Mouse (Mus musculus) lung, postnatal 10 days (tissue): Measurements from ENCODE around the gene Scn3a.
"Not testable (repeated sequence)": the region's sequence is repeated elsewhere in the genome, so short reads cannot be mapped to it uniquely, and the experiment has no call there.

Experiments used
- DNase-seq: peaks from one replicate; pipeline ENCODE4 v3.0.0; 2021

Scn3a gene

DNA sequence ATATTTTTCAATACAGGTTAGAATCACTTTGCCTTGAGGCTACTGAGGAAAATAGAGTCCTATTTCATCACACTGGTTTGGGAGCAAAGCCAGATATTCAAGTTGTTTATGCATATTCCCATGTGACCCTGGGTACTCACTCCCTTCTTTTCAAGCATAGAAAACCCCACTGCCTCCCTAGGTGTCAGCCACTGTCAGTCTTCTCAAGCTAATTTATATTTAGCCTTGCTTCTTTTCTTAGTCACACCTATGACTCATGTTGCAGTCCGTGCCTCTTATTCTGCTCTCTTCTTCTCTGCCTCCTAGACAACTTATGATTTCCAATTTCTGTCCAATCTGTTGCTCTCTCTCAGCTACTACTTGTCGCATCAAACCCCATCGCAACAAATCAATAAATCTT is 84.0 kb downstream of the Scn3a start:
- DNase-seq, result no peak

DNA sequence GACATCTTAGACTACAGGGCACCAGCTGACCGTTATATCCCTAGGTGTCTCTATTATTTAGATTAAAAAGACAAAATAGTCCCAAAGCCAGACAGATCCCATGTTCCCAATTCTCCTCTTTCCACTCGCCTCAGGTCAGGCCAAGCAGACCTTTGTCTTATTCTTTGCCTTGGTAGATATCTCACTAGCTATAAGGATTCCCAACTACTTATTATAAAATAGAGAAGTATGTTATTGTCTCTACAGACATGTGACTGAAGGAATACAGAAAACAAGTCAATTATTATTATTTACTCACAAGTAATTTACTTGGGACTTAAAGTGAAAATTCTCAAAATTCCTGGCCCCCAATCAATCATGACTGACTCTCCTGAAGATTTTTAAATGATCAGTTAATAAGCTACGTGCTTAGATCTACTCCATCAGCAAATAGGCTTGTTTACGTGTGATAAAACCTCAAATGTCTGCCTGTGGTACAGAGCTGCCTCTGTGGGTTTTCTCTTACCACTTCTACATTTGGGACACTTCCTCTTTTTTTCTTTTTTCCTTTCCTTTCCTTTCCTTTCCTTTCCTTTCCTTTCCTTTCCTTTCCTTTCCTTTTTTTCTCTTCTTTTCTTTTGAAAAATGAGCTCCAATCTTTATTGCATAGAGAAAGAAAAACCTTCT is 86.3 kb downstream of the Scn3a start:
- no peak for DNase-seq

DNA sequence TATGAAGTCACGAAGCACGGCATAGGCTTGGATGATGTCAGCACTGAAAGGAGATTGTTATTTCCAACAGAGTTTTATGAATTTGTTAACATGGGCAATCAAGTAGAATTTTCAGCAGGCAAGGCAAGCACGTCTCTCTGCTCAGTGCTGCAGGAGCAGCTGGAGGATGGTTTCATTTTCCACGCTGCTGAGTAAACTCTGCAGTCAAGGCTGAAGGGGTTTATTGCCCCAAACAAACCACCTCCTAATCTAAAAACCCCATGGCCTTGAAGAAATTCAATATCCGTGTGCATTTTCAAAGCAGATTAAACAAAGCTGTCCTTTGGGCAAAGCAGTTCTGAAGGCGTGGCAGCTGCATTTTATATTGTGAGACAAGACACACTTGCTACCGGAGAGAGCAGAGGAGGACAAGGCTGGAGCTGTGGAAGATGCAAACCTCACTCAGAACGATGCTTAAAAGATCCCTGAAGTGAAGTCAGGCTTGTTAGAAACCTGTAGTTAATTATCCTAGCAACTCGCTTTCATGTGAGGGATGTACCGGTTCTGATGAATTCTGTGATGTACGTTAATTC is 96.0 kb downstream of the Scn3a start:
- DNase-seq, result no peak

DNA sequence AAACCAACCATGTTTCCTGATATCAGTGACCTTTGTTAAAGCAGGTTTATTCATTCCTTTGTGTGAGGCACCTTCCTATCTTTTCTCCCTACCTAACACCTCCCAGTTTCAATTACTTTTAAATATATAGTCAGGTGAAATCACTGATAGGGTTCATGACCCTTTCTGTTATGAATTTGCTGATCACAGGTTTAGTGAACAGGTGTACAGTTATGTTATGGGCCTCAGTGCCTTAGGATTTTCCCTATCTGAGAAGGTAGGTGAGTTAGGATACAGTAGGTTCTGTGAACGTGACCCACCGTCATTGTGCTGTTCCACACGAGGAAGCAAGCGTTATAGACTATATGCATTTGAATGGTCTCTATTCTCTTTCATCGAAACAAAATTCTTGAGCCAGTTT is 101.7 kb downstream of the Scn3a start:
- no peak for DNase-seq

DNA sequence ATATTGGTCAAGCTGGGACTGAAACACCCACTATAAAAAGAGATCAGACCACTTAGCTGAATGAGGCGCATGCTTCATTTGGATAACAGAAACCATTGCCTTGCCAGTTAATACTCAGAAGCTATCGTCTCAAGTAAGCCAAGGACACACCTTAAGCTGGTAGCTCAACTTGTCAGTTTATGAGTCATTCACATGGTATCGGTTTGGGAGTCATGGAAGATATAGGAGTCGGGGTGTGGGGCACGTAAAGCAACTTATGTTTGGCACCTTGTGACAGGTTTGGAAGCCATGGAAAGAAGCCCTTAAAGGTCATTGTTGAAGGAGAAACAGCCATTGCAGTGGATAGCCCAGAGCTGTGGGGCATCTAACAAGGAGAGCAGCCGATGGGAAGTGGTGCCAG is 113.7 kb downstream of the Scn3a start:
- DNase-seq, result no peak

DNA sequence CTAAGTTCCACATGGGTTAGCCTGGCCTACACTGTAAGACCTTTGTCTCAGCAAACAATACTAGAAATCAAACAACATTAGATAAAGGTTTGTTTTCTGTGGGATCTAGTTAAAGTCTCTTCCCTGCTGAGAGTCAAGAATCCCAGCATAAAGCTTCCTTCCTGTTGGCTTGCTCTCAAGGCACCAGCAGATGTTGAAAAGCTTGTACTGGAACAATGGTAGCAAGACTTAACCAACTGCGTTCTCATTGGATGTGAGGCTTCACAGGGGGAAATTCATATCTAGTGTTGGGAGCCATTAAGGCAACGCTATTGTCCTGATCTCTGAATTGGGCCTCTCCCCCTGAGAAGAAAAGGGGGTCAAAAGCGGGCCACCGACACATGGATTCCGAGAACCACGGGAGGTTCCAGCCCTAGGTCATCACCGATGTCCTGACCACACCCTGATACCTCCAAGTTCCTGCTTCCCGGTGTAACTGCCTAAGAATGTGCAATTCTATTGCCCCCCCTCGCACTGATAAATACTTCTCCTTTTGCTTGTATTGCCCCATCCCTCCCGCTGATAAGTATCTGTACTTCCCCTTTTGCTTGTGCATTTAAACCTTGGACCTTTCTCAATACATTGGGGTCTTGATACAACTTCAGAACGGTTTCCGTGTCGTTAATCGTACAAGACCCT is 115.9 kb downstream of the Scn3a start:
- not testable (repeated sequence) for DNase-seq

DNA sequence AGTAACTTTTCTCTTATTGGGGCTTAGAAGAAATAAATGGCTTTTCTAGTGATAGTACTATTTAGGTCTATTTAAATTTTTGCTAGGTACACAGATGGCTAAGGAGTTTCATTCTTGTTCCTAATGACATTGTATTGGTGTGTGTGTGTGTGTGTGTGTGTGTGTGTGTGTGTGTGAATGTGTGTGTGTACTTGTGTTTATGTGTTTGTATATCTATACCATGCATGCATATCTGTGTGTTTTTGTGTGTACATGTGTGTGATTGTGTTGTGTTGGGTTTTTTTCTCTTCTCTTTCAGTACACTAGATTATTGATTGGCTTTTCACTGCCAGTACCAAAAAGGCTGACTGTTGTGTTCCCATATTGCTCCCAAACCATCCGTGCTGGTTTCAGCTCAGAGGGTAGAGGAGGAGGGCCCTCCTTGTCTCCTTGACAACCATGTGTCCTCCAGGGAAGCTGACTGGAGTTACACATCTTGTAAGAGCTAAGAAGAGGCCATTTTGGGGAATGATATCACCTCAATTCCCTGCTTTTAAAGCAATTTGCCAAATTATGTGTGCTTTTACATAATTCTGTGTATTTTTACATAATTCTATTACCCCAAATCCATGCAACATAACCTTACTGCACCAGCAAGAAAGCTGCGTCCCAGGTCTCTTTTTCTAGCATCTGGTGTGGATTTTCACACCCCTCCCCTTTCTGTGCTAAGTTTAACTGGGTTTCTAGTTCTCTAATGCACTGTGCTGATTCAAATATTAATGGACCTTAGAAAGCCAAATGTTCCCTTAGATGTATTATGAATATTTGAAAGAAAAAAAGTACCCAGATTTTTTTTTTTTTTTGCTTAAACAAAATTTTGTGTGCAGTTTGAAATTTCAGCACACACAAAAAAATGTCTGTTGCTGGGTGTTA is 116.7 kb downstream of the Scn3a start:
- DNase-seq, result no peak

DNA sequence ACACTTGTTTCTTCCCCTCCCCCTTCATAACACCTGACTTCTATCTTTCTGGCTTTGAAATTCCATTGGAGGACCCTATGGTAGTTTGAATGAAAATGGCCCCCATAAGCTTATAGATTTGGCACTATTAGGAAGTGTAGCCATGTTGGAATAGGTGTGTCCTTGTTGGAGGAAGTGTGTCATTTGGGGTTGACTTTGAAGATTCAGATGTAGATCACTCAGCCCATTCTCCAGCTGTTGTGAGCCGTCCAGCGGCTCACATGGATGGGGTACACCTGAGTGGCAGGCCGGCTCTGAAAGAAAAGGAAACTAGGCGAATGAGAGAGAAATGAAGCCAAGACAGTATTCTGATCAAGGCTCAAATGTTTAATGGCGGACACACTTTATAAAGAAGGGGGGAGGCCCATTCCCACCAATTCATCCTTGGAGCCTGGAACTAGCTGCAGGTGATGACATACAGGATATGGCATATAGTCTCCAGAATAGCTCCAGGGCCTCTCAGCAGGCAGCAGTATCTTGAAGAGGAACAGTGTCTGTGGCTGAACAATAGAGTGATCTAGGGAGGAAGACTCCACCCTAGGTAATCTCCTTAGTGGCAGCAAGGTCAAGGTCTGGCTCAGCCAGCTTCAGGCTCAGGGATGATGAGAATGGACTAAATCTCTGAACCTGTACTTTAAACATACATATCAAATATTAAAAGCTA is 118.2 kb downstream of the Scn3a start:
- no peak for DNase-seq

DNA sequence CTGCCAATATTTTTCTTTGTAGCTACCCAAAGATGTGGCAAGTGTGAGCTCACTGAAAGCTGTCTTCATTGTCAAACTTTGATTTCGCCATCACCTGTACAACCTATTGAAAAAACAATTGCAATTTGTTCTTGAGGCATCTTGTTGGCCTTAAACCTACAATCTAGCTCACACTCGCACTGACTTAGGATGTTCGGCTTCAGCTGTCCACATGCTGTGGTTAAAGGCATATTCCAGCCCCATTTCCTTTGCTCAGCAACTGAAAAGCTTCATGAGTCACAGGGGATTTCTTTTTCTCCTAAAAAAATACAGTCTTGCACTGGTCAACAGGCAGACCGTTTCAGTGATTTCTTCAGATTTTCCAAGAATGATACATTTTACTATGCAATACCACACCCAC is 124.3 kb downstream of the Scn3a start:
- no peak for DNase-seq

DNA sequence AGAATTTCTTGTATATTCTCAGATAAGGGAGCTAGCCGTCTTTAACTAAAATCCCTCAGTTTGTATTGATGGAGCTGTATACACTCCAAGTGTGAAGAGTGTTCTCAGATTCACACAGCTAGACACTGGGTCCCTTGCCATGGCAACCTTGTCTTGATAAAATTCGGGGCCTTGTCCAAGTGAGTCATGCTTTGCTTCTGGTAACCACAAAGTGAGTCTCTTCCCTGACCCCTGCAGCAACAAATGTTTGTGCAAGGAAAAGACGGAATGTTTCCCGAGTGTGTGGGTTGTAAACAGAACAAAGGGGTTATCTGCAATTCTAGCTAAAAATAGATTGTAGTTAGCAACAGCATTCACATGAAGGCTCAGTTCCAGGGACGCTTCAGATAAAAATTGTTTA is 125.9 kb downstream of the Scn3a start:
- DNase-seq, result peak; percentile 6

DNA sequence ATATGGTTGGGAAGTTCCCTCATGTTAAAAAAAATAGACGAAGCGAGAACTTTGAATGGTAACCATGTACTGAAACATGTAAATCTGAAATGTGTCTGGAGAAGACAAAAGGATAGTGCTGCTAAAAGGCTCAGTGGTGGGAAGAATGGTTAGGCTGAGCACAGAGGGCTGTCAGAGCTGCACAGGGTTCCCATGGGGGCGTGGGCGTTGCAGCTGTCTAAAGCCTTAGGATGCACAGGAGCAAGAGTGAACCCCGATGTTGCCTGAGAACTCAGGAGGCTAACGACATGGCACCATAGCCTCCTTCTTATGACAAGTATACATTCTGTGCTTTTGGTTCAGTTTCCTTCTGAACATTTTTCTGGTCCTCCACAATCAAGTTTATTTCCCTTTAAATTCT is 126.3 kb downstream of the Scn3a start:
- DNase-seq, result no peak

DNA sequence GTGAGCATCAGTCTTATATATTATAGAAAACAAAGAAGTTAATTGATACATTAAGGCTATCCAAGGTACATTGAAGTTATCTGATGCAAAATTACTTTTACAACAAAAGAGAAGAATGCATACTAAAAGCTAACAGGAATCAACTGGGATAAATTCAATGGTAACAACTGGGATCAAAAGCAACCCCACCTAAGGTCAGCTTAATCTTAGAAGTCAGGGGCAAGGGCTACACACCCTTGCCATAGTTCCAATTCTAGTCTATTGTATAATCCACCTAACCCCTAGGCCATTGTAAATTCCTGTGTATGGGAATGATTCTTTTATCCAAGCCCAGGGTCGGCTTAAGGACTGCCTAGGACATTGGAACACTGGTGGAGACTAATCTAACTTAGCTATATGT is 130.5 kb downstream of the Scn3a start:
- no peak for DNase-seq

DNA sequence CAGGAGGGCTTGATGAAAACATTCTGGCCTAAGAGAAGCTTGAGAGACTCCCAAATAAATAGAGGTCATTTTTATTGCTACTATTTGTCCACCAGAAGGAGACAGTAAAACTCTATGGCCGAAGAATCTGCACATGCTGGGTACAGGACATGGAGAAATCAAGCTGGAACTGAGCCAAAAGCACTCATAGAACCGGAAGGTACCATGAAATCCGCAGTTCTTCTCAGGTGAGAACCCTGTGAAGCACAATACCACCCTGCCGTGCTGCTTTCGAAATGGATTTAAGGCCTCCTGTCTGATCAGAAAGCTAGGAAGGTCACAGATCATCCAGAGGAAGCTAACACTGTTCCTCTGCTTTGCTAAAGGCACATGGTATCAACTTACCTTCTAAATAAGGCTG is 143.9 kb downstream of the Scn3a start:
- no peak for DNase-seq

DNA sequence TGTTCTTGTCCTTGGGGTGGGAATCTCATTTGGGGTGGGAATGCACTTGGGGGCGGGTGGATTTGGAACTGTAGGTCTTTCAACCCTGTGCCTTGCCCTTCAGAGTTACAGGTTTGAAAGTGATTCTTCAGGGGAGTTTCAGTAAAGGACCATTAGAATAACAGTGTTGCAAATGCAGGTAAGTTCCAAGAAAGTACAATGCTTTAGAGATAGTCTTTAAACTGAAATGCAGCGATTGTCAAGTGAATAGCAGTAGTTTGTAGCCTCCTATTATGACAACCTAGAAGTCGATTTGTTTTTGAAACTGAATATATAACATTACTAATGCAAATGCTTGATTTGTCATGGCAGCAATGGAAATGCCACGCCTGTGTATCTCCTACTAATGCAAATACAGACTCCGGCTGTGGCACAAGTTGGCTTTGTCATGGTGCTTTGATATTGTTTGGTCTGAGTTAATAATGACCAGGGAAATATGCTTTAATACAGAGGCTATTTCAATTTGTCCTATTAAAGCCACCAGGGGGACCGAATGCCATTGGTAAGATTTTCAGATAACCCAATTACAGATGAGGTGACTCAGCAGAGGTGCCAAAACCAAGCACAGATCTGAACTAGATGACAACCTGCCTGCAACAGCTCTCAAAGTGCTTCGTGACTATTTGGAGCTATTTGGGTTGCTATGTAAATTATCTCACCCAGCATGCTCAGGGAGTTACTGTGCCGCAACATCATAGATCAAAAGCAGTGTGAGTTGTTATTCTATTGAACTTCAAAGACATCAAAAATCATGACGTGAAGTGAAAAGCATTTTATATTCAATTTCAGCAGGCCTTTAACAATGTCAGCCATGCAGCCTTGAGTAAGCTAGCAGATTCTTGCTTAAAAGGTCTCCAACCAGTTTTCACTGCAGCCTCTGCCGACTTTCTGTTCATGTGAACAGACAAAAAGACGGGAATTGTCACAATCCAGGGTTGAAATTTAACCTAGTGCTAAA is 145.9 kb downstream of the Scn3a start:
- no peak for DNase-seq

DNA sequence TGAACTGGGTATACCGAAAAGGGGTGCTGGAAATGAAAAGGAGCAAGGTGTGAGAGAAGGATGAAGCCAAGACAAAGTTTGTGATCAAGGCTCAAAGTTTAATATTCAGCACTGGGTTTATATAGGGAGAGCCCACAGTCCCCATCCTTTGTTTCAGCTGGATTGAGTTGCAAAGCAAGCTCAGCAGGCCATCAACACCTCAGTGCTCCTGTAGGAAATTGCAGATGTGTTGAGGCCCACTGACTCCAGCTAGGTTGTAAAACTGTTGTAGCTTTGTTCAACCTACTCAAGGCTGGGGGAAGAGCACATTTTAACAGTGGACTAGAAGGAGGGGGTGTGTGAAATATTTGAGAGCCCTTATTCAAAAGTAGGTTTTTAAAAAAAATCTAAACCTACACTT is 148.8 kb downstream of the Scn3a start:
- DNase-seq, result no peak

DNA sequence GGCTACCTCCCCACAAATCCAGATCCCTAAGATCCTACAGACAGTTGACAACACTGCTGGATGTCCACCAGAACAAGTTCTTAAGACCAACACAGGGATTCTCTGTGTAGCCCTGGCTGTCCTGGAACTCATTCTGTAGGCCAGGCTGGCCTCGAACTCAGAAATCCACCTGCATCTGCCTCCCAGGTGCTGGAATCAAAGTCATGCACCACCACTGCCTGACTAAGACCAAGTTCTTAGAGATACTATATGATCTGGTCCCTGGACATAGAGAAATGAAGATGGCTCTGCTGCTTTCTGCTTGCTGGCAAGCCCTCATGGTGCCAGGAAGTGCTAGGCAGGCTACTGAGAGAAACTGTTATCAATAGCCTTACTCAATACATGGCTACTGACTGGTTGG is 150.9 kb downstream of the Scn3a start:
- no peak for DNase-seq

DNA sequence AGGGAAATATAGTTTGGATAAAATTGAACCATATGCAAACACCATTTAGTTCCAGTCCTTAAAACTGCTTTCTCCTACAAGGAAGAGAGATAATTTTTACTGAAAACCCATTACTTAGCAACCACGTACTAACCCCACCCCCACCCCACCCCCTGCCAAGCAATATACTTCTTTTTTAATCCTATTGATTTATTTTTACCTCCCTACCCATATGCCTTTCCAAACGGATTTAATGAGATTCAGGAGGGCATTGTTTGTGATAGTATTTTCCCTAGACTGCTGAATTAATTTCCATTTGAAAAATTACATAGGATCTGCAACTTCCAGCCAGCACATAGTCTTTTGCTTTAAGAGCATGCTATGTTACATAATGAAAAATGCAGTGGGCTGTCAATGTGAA is 152.1 kb downstream of the Scn3a start:
- no peak for DNase-seq

DNA sequence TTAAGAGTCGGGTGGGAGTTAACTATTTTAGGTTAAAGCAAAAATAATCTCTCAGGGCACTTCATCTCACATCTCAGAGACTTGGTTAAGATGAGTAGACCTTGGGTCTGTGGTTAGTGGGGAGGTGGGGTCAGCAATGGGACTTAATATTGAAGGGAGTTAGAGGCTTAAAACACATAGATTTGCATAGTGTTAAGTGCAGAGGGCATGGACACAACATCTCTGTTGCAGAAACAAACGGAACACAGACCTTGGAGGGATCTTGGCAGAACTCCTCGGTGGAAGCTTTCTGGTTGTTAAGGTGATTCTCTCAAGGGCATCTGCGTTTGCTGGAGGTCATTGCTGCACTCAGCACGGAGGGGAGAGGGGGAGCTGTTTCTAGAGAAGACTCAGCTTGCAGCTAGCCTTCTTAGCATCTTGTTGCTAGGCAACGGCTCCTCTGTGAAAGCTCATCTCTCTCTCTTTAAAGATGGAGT is 152.6 kb downstream of the Scn3a start:
- DNase-seq, result peak; percentile 42

DNA sequence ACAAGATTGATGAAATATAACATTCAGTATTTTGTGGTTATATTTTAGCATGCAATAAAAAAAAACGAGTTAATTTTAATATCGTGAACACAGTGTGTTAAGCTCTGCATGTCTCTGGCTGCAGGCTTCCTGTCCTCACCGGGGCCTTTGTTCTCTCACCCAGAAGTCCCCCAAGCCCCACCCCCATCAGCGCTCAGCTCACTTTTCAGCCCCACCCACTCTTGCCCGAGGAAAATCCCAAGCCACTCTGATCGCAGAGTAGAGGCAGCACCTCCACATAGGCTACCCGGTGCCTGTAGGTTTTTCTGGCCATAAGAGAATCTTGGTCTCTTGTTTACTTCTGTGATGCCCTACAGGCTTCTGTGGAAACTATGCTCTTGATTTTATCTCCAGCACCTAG is 153.2 kb downstream of the Scn3a start:
- DNase-seq, result peak; percentile 69

DNA sequence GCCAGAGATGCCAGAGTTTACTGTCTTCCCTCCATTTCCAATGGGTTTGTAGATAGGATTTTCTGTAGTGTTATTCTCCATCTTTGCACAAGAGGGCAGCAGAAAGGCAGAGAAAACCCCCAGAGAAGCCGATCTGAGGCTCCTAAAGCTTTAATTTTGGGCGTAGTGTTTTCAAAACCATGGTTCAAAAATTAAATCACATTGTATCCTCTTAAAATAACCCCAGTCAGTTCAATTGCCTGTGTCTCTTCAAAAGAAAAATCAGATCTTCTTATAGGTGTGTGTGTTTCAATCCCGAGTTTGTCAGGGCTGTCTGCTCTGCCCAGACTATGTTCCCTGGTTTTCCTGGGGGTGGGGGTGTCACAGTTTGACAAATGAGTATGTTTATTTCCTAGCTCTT is 153.7 kb downstream of the Scn3a start:
- peak; percentile 38 for DNase-seq
